Mouse (Mus musculus) B cell, adult (primary cell): ENCODE data around the gene Gm7694. TPM values are rescaled to one million over a fixed set of nuclear protein-coding genes. Genes with fewer than 3 reads are reported as not detected.

Experiments used
- total RNA-seq: library from RNA; stranded (reverse); gene quantifications from 4 replicates; pipeline ENCODE4 v1.2.4, GENCODE M21; 2023; ENCODE audit not compliant: inconsistent age

The Gm7694 gene
- total RNA-seq = 0.27 TPM in 1 of 4 replicates, not detected in the others

GRCm38 (mm10) chr1:170306232-170306631 is at the start of gene Gm7694:
TSS of gene Gm7694 (minus strand) at chr1:170306332.

DNA sequence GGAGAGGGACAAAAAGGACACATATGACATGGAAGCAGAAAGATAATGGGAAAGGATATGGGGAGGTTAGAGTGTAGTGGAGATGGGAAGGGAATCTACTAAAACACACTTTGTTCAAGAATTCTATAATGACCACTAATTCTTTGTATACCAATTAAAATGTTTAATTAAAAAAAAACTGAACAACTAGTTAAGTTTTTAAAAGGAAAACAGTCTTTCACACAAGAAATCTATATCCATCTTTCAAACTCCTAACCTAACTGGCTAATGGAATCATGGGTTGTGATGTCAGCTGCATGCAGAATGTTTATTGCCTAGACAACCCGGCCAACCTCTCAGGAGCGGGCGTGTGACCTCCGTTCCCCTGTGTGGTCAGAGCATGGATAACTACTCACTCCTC is 2.4 kb upstream of the Gm7694 start, which contains the start of gene Spata46:
TSS of gene Spata46 (plus strand) at position 301 of the 400 bp plus-strand sequence.

DNA sequence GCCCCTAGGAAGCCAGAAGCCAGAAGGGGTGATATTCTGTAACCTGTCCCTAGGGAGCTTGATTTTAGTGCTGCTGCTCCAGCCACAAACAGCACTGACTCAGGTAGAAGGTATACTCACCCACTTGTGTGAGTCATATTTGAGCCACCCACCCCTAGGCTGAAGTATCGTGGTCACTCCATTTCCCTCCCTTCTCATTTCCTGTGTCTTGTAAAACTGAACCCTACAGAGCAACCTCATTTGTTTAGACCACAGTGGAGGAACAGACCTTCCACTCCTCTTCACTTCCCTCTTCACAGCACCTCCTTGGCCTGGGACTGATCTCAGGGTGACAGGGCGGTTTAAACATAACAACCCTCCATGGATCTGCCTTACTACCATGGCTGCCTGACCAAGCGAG is 29.1 kb downstream of the Gm7694 start, which contains the start of gene Sh2d1b1:
TSS of gene Sh2d1b1 (plus strand) at position 305 of the 400 bp plus-strand sequence.

Other genes starting within 250 kb of the Gm7694 start
- gene Ddr2, start 195.6 kb downstream of the Gm7694 start, total RNA-seq = 0.09 to 0.29 TPM in 2 of 4 replicates, not detected in the others
- 51.1 to 70.5 TPM (median 64.7 TPM) in 4 replicates for gene Uap1, start 131.4 kb downstream of the Gm7694 start, total RNA-seq
- 62.7 to 66.6 TPM (median 64.7 TPM) in 4 replicates for gene Uhmk1, start 90.9 kb downstream of the Gm7694 start, total RNA-seq
- gene Sh2d1b2, start 73.6 kb downstream of the Gm7694 start, total RNA-seq = not detected in 4 replicates
- gene Sh2d1b1, start 29.0 kb downstream of the Gm7694 start, total RNA-seq = 0.96 to 2.0 TPM (median 1.1 TPM) in 4 replicates
- not detected in 4 replicates for gene Spata46, start 2.5 kb upstream of the Gm7694 start, total RNA-seq